Mouse (Mus musculus) brain, embryonic 14.5 days (tissue): ENCODE results near the gene Olfr1246.
"Not testable (repeated sequence)": the region's sequence is repeated elsewhere in the genome, so short reads cannot be mapped to it uniquely, and the experiment has no call there.

ENCODE experiments used
- CTCF ChIP-seq: fragments of 200-500 bp; IDR thresholded peaks from 2 replicates; pipeline ENCODE4 v1.5.1; 2012; ENCODE audit warnings: inconsistent platforms, mild to moderate bottlenecking, moderate library complexity, borderline replicate concordance; ENCODE audit not compliant: insufficient read depth, insufficient read length; ENCODE audit errors: extremely low read depth
- POLR2A ChIP-seq: fragments of 200-500 bp; IDR thresholded peaks from 2 replicates; pipeline ENCODE4 v1.6.1; 2012; ENCODE audit warnings: mild to moderate bottlenecking, inconsistent platforms, borderline replicate concordance; ENCODE audit not compliant: poor library complexity, insufficient read depth, insufficient read length, severe bottlenecking; ENCODE audit errors: extremely low read depth

GRCm38 (mm10) chr2:89562706-89563105 is 30.3 kb downstream of the Olfr1246 start:
- TF ChIP-seq CTCF, POLR2A: not testable (repeated sequence)
